Mouse (Mus musculus) heart, embryonic 14.5 days (tissue): Measurements from ENCODE around the gene Fryl. TPM values are rescaled to one million over a fixed set of nuclear protein-coding genes. Genes with fewer than 3 reads are reported as not detected.

Experiments
- ATAC-seq: fragments of 200-750 bp; cut with Nextera tagmentation; 2 replicates; pipeline ENCODE4 v1.8.0; 2017; ENCODE audit warnings: low read depth, moderate TSS enrichment; ENCODE audit not compliant: insufficient number of reproducible peaks, insufficient read depth, low FRiP score
- H3K27ac ChIP-seq, 2 experiments: fragments of 200-500 bp in 1 of 2; fragments of 300-500 bp in 1 of 2; sonication (generic) in 1 of 2; replicated peaks in 1 of 2; 2 replicates each; pipeline ENCODE4 v1.5.1; 2012 to 2014; ENCODE audit warnings: low read depth in 2 of 2, low read length in 2 of 2, control low read depth in 1 of 2, mild to moderate bottlenecking in 1 of 2, mixed read lengths in 1 of 2; ENCODE audit not compliant: control insufficient read depth in 1 of 2, insufficient read depth in 1 of 2
- H3K27me3 ChIP-seq: fragments of 300-500 bp; sonication (generic); 2 replicates; pipeline ENCODE4 v1.6.1; 2014; ENCODE audit warnings: mild to moderate bottlenecking, low read length, control low read depth; ENCODE audit not compliant: control insufficient read depth, insufficient read depth
- H3K36me3 ChIP-seq: fragments of 300-500 bp; sonication (generic); 2 replicates; pipeline ENCODE4 v1.6.1; 2014; ENCODE audit warnings: mild to moderate bottlenecking, control low read depth, low read length, mixed read lengths; ENCODE audit not compliant: control insufficient read depth, insufficient read depth
- H3K4me1 ChIP-seq, 2 experiments: fragments of 200-500 bp in 1 of 2; fragments of 300-500 bp in 1 of 2; sonication (generic) in 1 of 2; 2 replicates each; pipeline ENCODE4 v1.6.1; 2012 to 2014; ENCODE audit warnings: low read length in 2 of 2, control low read depth in 1 of 2, mixed read lengths in 1 of 2; ENCODE audit not compliant: control insufficient read depth in 2 of 2, insufficient read depth in 2 of 2
- H3K4me2 ChIP-seq: fragments of 300-500 bp; sonication (generic); 2 replicates; pipeline ENCODE4 v1.6.1; 2014; ENCODE audit warnings: mild to moderate bottlenecking, low read length
- H3K4me3 ChIP-seq, 2 experiments: fragments of 200-500 bp in 1 of 2; fragments of 300-500 bp in 1 of 2; sonication (generic) in 1 of 2; 2 replicates each; pipeline ENCODE4 v1.5.1; 2012 to 2014; ENCODE audit warnings: low read length in 2 of 2, mild to moderate bottlenecking in 2 of 2, control low read depth in 1 of 2, low read depth in 1 of 2, moderate library complexity in 1 of 2; ENCODE audit not compliant: control insufficient read depth in 1 of 2, insufficient read depth in 1 of 2
- H3K9ac ChIP-seq: fragments of 300-500 bp; sonication (generic); 2 replicates; pipeline ENCODE4 v1.6.1; 2014; ENCODE audit warnings: mild to moderate bottlenecking, low read length
- H3K9me3 ChIP-seq: fragments of 300-500 bp; sonication (generic); 2 replicates; pipeline ENCODE4 v1.6.1; 2016; ENCODE audit warnings: low read length, control low read depth; ENCODE audit not compliant: control insufficient read depth
- WGBS: fragments of 180-500 bp; shearing (Covaris S2); extraction: QIAGEN DNeasy Blood & Tissue Kit; methylation state at CpG from one replicate; pipeline ENCODE4 v1.1.7; 2014; 5-methylcytosine and 5-hydroxymethylcytosine counted together
- polyA plus RNA-seq: library from polyadenylated mRNA; unstranded; fragments of >200 nt; fragmentation: Nextera tagmentation; extraction: Ambion mirVana; gene quantifications from 2 replicates; pipeline ENCODE4 v1.2.1, GENCODE M21; 2014

Fryl gene
- polyA plus RNA-seq, 1 experiment from 2014 or later = 35.0 TPM

GRCm38 (mm10) chr5:73232267-73232666, 24.2 kb downstream of the Fryl start:
- ATAC-seq = no peak
- Histone ChIP-seq H3K4me2 (peak overlapping the region; percentile 59), H3K27ac (peak overlapping the region; percentile 85 to 86), H3K27me3 (no peaks in the 10 kb centered on the region), H3K36me3 (no peaks in the 10 kb centered on the region), H3K4me1 (peaks cover 57 to 86% of the 10 kb centered on the region in 2 experiments), H3K4me3 (peak overlapping the region in 1 of 2 experiments; percentile 5; a peak in 1 of 4 replicates), H3K9ac (peak overlapping the region; percentile 59), H3K9me3 (no peaks in the 10 kb centered on the region)
- WGBS = 18% methylated on average over 9 of the region's 9 CpGs

- Histone ChIP-seq H3K4me1 (peaks cover 54 to 86% of the 10 kb centered on the region in 2 experiments), H3K9ac (peak overlapping the region; percentile 59), H3K27ac (peak overlapping the region; percentile 85 to 86), H3K4me2 (peak overlapping the region; percentile 59), H3K36me3 (no peaks in the 10 kb centered on the region), H3K27me3 (no peaks in the 10 kb centered on the region), H3K4me3 (peak overlapping the region in 1 of 2 experiments; percentile 5; a peak in 1 of 4 replicates), H3K9me3 (no peaks in the 10 kb centered on the region)
- ATAC-seq = peak; percentile 41; the same call in 1 of the 2 replicates
- WGBS = 3% methylated on average over 6 of the region's 6 CpGs
Measured at GRCm38 (mm10) chr5:73231835-73232234, 24.6 kb downstream of the Fryl start.

- Histone ChIP-seq H3K27me3 (no peaks in the 10 kb centered on the region), H3K27ac (peak overlapping the region; percentile 41 to 85; a peak in 2 of 4 replicates), H3K9ac (no peak overlapping the region), H3K9me3 (no peaks in the 10 kb centered on the region), H3K36me3 (no peaks in the 10 kb centered on the region), H3K4me1 (peaks cover 52 to 72% of the 10 kb centered on the region in 2 experiments), H3K4me2 (no peak overlapping the region), H3K4me3 (no peak overlapping the region)
- ATAC-seq = no peak
- WGBS = 65% methylated on average over 4 of the region's 4 CpGs
Measured at GRCm38 (mm10) chr5:73230171-73230570, 26.2 kb downstream of the Fryl start.

- H3K4me1 ChIP-seq = peaks cover 52 to 71% of the 10 kb centered on the region in 2 experiments
- H3K9ac ChIP-seq = no peak overlapping the region
- peak overlapping the region; percentile 41 to 85; a peak in 2 of 4 replicates for H3K27ac ChIP-seq
- ATAC-seq = no peak
- no peak overlapping the region for H3K4me2 ChIP-seq
- H3K4me3 ChIP-seq = no peak overlapping the region
- H3K36me3 ChIP-seq = no peaks in the 10 kb centered on the region
- WGBS = 60% methylated on average over 6 of the region's 6 CpGs
- no peaks in the 10 kb centered on the region for H3K9me3 ChIP-seq
- H3K27me3 ChIP-seq = no peaks in the 10 kb centered on the region
Measured at GRCm38 (mm10) chr5:73229467-73229866, 27.0 kb downstream of the Fryl start.

GRCm38 (mm10) chr5:73228291-73229049, 27.9 kb downstream of the Fryl start:
- no peak for ATAC-seq
- 51% methylated on average over 12 of the region's 12 CpGs for WGBS
- no peak overlapping the region for H3K4me3 ChIP-seq
- peak overlapping the region; percentile 77 to 85 for H3K27ac ChIP-seq
- H3K36me3 ChIP-seq = no peaks in the 10 kb centered on the region
- peaks cover 49 to 62% of the 10 kb centered on the region in 2 experiments for H3K4me1 ChIP-seq
- H3K4me2 ChIP-seq = 0 out of 2 replicates have a peak overlapping the region, but pooled peaks have one; percentile 1
- no peak overlapping the region for H3K9ac ChIP-seq
- H3K9me3 ChIP-seq = no peaks in the 10 kb centered on the region
- H3K27me3 ChIP-seq = no peaks in the 10 kb centered on the region

GRCm38 (mm10) chr5:73227518-73228101, 28.8 kb downstream of the Fryl start:
- Histone ChIP-seq H3K4me1 (peaks cover 40 to 58% of the 10 kb centered on the region in 2 experiments), H3K9ac (peak overlapping the region; percentile 31; the same call in 1 of the 2 replicates), H3K27me3 (no peaks in the 10 kb centered on the region), H3K36me3 (no peaks in the 10 kb centered on the region), H3K9me3 (no peaks in the 10 kb centered on the region), H3K27ac (peak overlapping the region; percentile 77 to 85), H3K4me2 (peak overlapping the region; percentile 18; the same call in 1 of the 2 replicates), H3K4me3 (no peak overlapping the region)
- ATAC-seq = no peak
- WGBS = 28% methylated on average over 11 of the region's 11 CpGs

GRCm38 (mm10) chr5:73223065-73223464, 33.4 kb downstream of the Fryl start:
- no peak overlapping the region for H3K9ac ChIP-seq
- H3K27ac ChIP-seq = no peak overlapping the region
- H3K4me2 ChIP-seq = no peak overlapping the region
- H3K9me3 ChIP-seq = no peaks in the 10 kb centered on the region
- no peak overlapping the region for H3K4me3 ChIP-seq
- no peaks in the 10 kb centered on the region for H3K27me3 ChIP-seq
- no peak for ATAC-seq
- peaks cover 21% of the 10 kb centered on the region for H3K36me3 ChIP-seq
- WGBS = 56% methylated on average over 6 of the region's 6 CpGs
- peaks cover 8 to 16% of the 10 kb centered on the region in 2 experiments for H3K4me1 ChIP-seq
